Mouse (Mus musculus) activated CD4-positive, CD25-positive, alpha-beta regulatory T cell, adult 9 weeks (primary cell): Measurements from ENCODE around the gene Ldhd. TPM values are rescaled to one million over a fixed set of nuclear protein-coding genes. Genes with fewer than 3 reads are reported as not detected.

Experiments used
- polyA plus RNA-seq: library from polyadenylated mRNA; unstranded; fragments of 100-300 nt; shearing (Covaris generic); gene quantifications from one replicate; pipeline ENCODE4 v1.2.1, GENCODE M21; 2017

Ldhd gene
- polyA plus RNA-seq, result 1.5 TPM

GRCm38 (mm10) chr8:111630105-111630521 lies at the start of gene Ldhd:
TSS of gene Ldhd (minus strand) at chr8:111630374.

GRCm38 (mm10) chr8:111643264-111644141 lies 13.3 kb upstream of the Ldhd start, which contains the start of gene Zfp1:
TSS of gene Zfp1 (plus strand) at chr8:111643401.

Other genes with a start within 250 kb of the Ldhd start
- gene Fa2h, start 236.6 kb downstream of the Ldhd start, polyA plus RNA-seq, result not detected
- gene Wdr59, start 108.3 kb downstream of the Ldhd start, polyA plus RNA-seq, result 7.3 TPM
- gene Znrf1, start 94.3 kb downstream of the Ldhd start, polyA plus RNA-seq, result 18.3 TPM
- 40.9 TPM for gene Zfp1, start 13.0 kb upstream of the Ldhd start, polyA plus RNA-seq
- gene Ctrb1, start 60.6 kb upstream of the Ldhd start, polyA plus RNA-seq, result not detected
- 0.23 TPM for gene Bcar1, start 113.4 kb upstream of the Ldhd start, polyA plus RNA-seq
- 108 TPM for gene Cfdp1, start 223.9 kb upstream of the Ldhd start, polyA plus RNA-seq
- gene Tmem170, start 246.4 kb upstream of the Ldhd start, polyA plus RNA-seq, result 0.88 TPM